Mouse (Mus musculus) spleen, adult 2 months (tissue): ENCODE data around the gene Med29.

Source experiments
- CTCF ChIP-seq: fragments of 200-500 bp; IDR thresholded peaks from 2 replicates; pipeline ENCODE4 v1.5.1; 2011; ENCODE audit warnings: mild to moderate bottlenecking, inconsistent platforms; ENCODE audit not compliant: insufficient read depth, insufficient read length, insufficient replicate concordance; ENCODE audit errors: extremely low read depth
- POLR2A ChIP-seq: fragments of 200-500 bp; IDR thresholded peaks from 2 replicates; pipeline ENCODE4 v1.6.1; 2011; ENCODE audit warnings: low read depth, low read length, inconsistent platforms

DNA sequence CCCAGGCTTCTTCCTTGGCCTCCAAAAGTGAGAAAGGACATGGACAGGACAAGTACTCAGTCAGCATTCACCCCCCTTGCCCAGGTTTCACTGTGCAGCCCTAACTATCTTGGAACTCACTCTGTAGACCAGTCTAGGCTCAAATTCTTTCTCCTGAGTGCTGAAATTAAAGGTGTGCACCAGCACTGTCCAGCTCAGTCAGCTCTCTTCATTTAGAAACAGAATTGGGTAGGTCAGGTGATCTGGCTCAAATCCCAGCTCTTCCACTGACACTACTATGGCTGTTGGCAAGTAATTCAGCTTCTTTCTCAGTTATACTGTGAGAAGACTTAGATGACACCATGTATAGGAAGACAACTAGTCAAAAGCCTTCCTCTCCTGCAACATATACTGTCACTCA lies 35.2 kb upstream of the Med29 start:
- TF ChIP-seq CTCF, result no peak
- no peak for TF ChIP-seq POLR2A
